Comparison of ENCODE assay signal across 16 mouse cellular contexts in genomic region chr1:180519520-180519919, GRCm38 (mm10). TPM values are rescaled to one million over a fixed set of nuclear protein-coding genes. Genes with fewer than 3 reads are reported as not detected.
DNase-seq lines count a peak whose midpoint lies in the region; ATAC-seq and TF ChIP-seq lines count a peak whose summit lies in the region.
"Had no signal": no experiment of that assay in that cellular context is flagged by ENCODE, and none has a peak within 500 bp of the region (broad histone marks: within the 10 kb centered on the region; RNA-seq: fewer than 3 reads in every experiment).

No protein-coding gene starts in this region.

- no peak overlapping the region for H3K4me3 ChIP-seq in stomach, embryonic 14.5 days (ENCODE audit: low read depth, low read length)
- H3K4me3 ChIP-seq in stomach, postnatal 0 days (ENCODE audit: low read depth, low read length), result no peak overlapping the region
- no peak overlapping the region for H3K4me3 ChIP-seq in hindbrain, embryonic 16.5 days (ENCODE audit: low read length)
- H3K4me3 ChIP-seq: forebrain, embryonic 15.5 days; heart, embryonic 10.5 days; hindbrain, embryonic 13.5 days had no signal

- peak overlapping the region; percentile 44; the same call in 1 of the 2 replicates for H3K27ac ChIP-seq in stomach, embryonic 14.5 days (ENCODE audit: low read length)
- no peak overlapping the region for H3K27ac ChIP-seq in stomach, postnatal 0 days (replicated peaks)
- H3K27ac ChIP-seq in hindbrain, embryonic 16.5 days (ENCODE audit: low read depth, low read length), result no peak overlapping the region
- H3K27ac ChIP-seq: heart, embryonic 10.5 days; hindbrain, embryonic 13.5 days had no signal

- WGBS in stomach, embryonic 14.5 days, result 88% methylated on average over 8 of the region's 8 CpGs
- WGBS in stomach, postnatal 0 days, result 81% methylated on average over 8 of the region's 8 CpGs
- WGBS in hindbrain, embryonic 16.5 days, result 93% methylated on average over 8 of the region's 8 CpGs

- no peaks in the 10 kb centered on the region for H3K36me3 ChIP-seq in stomach, embryonic 14.5 days (ENCODE audit: control insufficient read depth, insufficient read depth, low read length)
- no peaks in the 10 kb centered on the region for H3K36me3 ChIP-seq in stomach, postnatal 0 days (ENCODE audit: control insufficient read depth, insufficient read depth, low read length)
- H3K36me3 ChIP-seq in splenic B cell, adult 2 months (ENCODE audit: control insufficient read depth, insufficient read depth, low read length, poor library complexity, severe bottlenecking), result no peaks in the 10 kb centered on the region
- no peaks in the 10 kb centered on the region for H3K36me3 ChIP-seq in hindbrain, embryonic 16.5 days (ENCODE audit: control insufficient read depth, insufficient read depth, low read length)
- H3K36me3 ChIP-seq: forebrain, embryonic 15.5 days; heart, embryonic 10.5 days; hindbrain, embryonic 13.5 days had no signal

- peaks cover 17% of the 10 kb centered on the region for H3K4me1 ChIP-seq in stomach, embryonic 14.5 days (ENCODE audit: control insufficient read depth, insufficient read depth, low read length)
- H3K4me1 ChIP-seq in stomach, postnatal 0 days (replicated peaks; ENCODE audit: control insufficient read depth, insufficient read depth), result 0 out of 2 replicates have a peak, but pooled peaks cover 2% of the 10 kb centered on the region
- H3K4me1 ChIP-seq in hindbrain, embryonic 16.5 days (ENCODE audit: control insufficient read depth, insufficient read depth, low read depth, low read length), result no peaks in the 10 kb centered on the region; the same call in 1 of the 2 replicates

- peak; percentile 12 for DNase-seq in CD4-positive, CD25-positive, alpha-beta regulatory T cell, adult 2 months (ENCODE audit: low read depth, low spot score)
- no peak for DNase-seq in stomach, postnatal 0 days (ENCODE audit: low spot score)
- DNase-seq in splenic B cell, adult 2 months (ENCODE audit: low read depth, low spot score), result peak; percentile 55
- DNase-seq in cerebellum, adult 9-10 months, result no peak
- DNase-seq: adrenal gland, adult 8-10 months; adrenal gland, postnatal 36 days; cerebellum, adult 2 months; gastrocnemius, postnatal 36 days; heart, adult 18-20 months; heart, postnatal 10 days had no signal

- no peaks in the 10 kb centered on the region for H3K9me3 ChIP-seq in stomach, embryonic 14.5 days (ENCODE audit: control insufficient read depth, low read depth, low read length)
- no peaks in the 10 kb centered on the region for H3K9me3 ChIP-seq in stomach, postnatal 0 days (ENCODE audit: control insufficient read depth, low read length)
- H3K9me3 ChIP-seq in hindbrain, embryonic 16.5 days (ENCODE audit: control insufficient read depth, low read length), result no peaks in the 10 kb centered on the region
- H3K9me3 ChIP-seq: forebrain, embryonic 15.5 days; heart, embryonic 10.5 days; hindbrain, embryonic 13.5 days had no signal

- ATAC-seq in CD4-positive, CD25-positive, alpha-beta regulatory T cell, adult 4 months, result no peak
- ATAC-seq in stomach, embryonic 14.5 days (ENCODE audit: insufficient number of reproducible peaks, insufficient read depth, low FRiP score, low read depth), result no peak
- no peak for ATAC-seq in stomach, postnatal 0 days (ENCODE audit: low FRiP score, low TSS enrichment)
- ATAC-seq in hindbrain, embryonic 16.5 days, result no peak
- ATAC-seq: forebrain, embryonic 15.5 days had no signal

- H3K4me2 ChIP-seq in stomach, embryonic 14.5 days (replicated peaks; ENCODE audit: low read depth, low read length), result no peak overlapping the region
- no peak overlapping the region for H3K4me2 ChIP-seq in stomach, postnatal 0 days (replicated peaks; ENCODE audit: low read depth)
- H3K4me2 ChIP-seq in hindbrain, embryonic 16.5 days (ENCODE audit: low read length), result no peak overlapping the region
- H3K4me2 ChIP-seq: forebrain, embryonic 15.5 days; hindbrain, embryonic 13.5 days had no signal

- no peaks in the 10 kb centered on the region for H3K27me3 ChIP-seq in stomach, embryonic 14.5 days (ENCODE audit: control insufficient read depth, insufficient read depth, low read length)
- no peaks in the 10 kb centered on the region for H3K27me3 ChIP-seq in stomach, postnatal 0 days (ENCODE audit: control insufficient read depth, insufficient read depth, low read length)
- no peaks in the 10 kb centered on the region for H3K27me3 ChIP-seq in splenic B cell, adult 2 months (ENCODE audit: control insufficient read depth, insufficient read depth, low read length, poor library complexity, severe bottlenecking)
- H3K27me3 ChIP-seq in hindbrain, embryonic 16.5 days (replicated peaks; ENCODE audit: control insufficient read depth, insufficient read depth, low read length), result no peaks in the 10 kb centered on the region
- H3K27me3 ChIP-seq: forebrain, embryonic 15.5 days; hindbrain, embryonic 13.5 days had no signal

- no peak overlapping the region for H3K9ac ChIP-seq in stomach, embryonic 14.5 days (replicated peaks; ENCODE audit: low read depth, low read length)
- H3K9ac ChIP-seq in stomach, postnatal 0 days (ENCODE audit: low read length), result no peak overlapping the region
- no peak overlapping the region for H3K9ac ChIP-seq in hindbrain, embryonic 16.5 days (ENCODE audit: low read depth, low read length)
- H3K9ac ChIP-seq: forebrain, embryonic 15.5 days; hindbrain, embryonic 13.5 days had no signal

- TF ChIP-seq CTCF in stomach, postnatal 0 days (IDR thresholded peaks at IDR 0.05; ENCODE audit: low read depth), result no peak

- no peak for TF ChIP-seq EP300 in stomach, postnatal 0 days (optimal IDR thresholded peaks at IDR 0.05)

RNA-seq across cellular contexts. Expression of gene Stum, which starts 36.2 kb away (rescaled TPM):
- polyA plus RNA-seq in CD4-positive, CD25-positive, alpha-beta regulatory T cell, adult 4 months (2017; shearing (Covaris generic)), result not detected
- polyA plus RNA-seq in stomach, embryonic 14.5 days (2014; fragmentation: Nextera tagmentation; extraction: Ambion mirVana), result 1.2 and 2.3 TPM in 2 replicates
- polyA plus RNA-seq in stomach, postnatal 0 days (2015; fragmentation: Nextera tagmentation; extraction: Ambion mirVana), result 3.5 and 4.3 TPM in 2 replicates
- 15.1 and 18.6 TPM in 2 replicates for polyA plus RNA-seq in hindbrain, embryonic 16.5 days (2015; fragmentation: Nextera tagmentation; extraction: Ambion mirVana)

RNA-seq across cellular contexts. Expression of gene Parp1, which starts 49.2 kb away (rescaled TPM):
- polyA plus RNA-seq in CD4-positive, CD25-positive, alpha-beta regulatory T cell, adult 4 months (2017; shearing (Covaris generic)), result 10 to 100 TPM; 36.5 to 73.7 TPM
- 128 and 134 TPM in 2 replicates for polyA plus RNA-seq in stomach, embryonic 14.5 days (2014; fragmentation: Nextera tagmentation; extraction: Ambion mirVana)
- polyA plus RNA-seq in stomach, postnatal 0 days (2015; fragmentation: Nextera tagmentation; extraction: Ambion mirVana), result 31.3 and 31.9 TPM in 2 replicates
- 80.2 and 91.9 TPM in 2 replicates for polyA plus RNA-seq in hindbrain, embryonic 16.5 days (2015; fragmentation: Nextera tagmentation; extraction: Ambion mirVana)

Comparison
In these comparisons a context has a peak if more than half of its experiments do, and no peak if none do; other contexts are left out.
1. DNase-seq: peak in CD4-positive, CD25-positive, alpha-beta regulatory T cell, adult 2 months (single experiment) and splenic B cell, adult 2 months (single experiment); none in stomach, postnatal 0 days (single experiment) and cerebellum, adult 9-10 months (single experiment).